Mouse (Mus musculus) limb, embryonic 14.5 days (tissue): Measurements from ENCODE around the gene Chka. TPM values are rescaled to one million over a fixed set of nuclear protein-coding genes. Genes with fewer than 3 reads are reported as not detected.

Experiments
- ATAC-seq: fragments of 200-750 bp; cut with Nextera tagmentation; 2 replicates; pipeline ENCODE4 v1.8.0; 2017; ENCODE audit warnings: low read depth, moderate number of reproducible peaks, moderate TSS enrichment; ENCODE audit not compliant: low FRiP score
- DNase-seq: peaks from one replicate; pipeline ENCODE4 v3.0.0-alpha.2; 2015; ENCODE audit warnings: low spot score
- H3K27ac ChIP-seq: fragments of 300-500 bp; sonication (generic); replicated peaks from 2 replicates; pipeline ENCODE4 v1.5.1; 2014; ENCODE audit warnings: low read depth, mild to moderate bottlenecking, low read length, moderate library complexity, mixed read lengths
- H3K27me3 ChIP-seq: fragments of 300-500 bp; sonication (generic); 2 replicates; pipeline ENCODE4 v1.6.1; 2014; ENCODE audit warnings: low read length, mixed read lengths; ENCODE audit not compliant: control insufficient read depth, insufficient read depth
- H3K36me3 ChIP-seq: fragments of 300-500 bp; sonication (generic); 2 replicates; pipeline ENCODE4 v1.6.1; 2014; ENCODE audit warnings: mild to moderate bottlenecking, low read length, moderate library complexity, mixed read lengths; ENCODE audit not compliant: control insufficient read depth, insufficient read depth
- H3K4me1 ChIP-seq: fragments of 300-500 bp; sonication (generic); 2 replicates; pipeline ENCODE4 v1.6.1; 2014; ENCODE audit warnings: antibody characterized with exemption, low read length, mixed read lengths; ENCODE audit not compliant: control insufficient read depth, insufficient read depth
- H3K4me2 ChIP-seq: fragments of 300-500 bp; sonication (generic); replicated peaks from 2 replicates; pipeline ENCODE4 v1.6.1; 2014; ENCODE audit warnings: low read depth, mild to moderate bottlenecking, low read length, moderate library complexity; ENCODE audit not compliant: severe bottlenecking
- H3K4me3 ChIP-seq: fragments of 300-500 bp; sonication (generic); replicated peaks from 2 replicates; pipeline ENCODE4 v1.5.1; 2014; ENCODE audit warnings: low read length
- H3K9ac ChIP-seq: fragments of 300-500 bp; sonication (generic); 2 replicates; pipeline ENCODE4 v1.6.1; 2014; ENCODE audit warnings: mild to moderate bottlenecking, low read depth, low read length, moderate library complexity; ENCODE audit not compliant: severe bottlenecking
- H3K9me3 ChIP-seq: fragments of 300-500 bp; sonication (generic); 2 replicates; pipeline ENCODE4 v1.6.1; 2016; ENCODE audit warnings: low read length; ENCODE audit not compliant: control insufficient read depth
- POLR2A ChIP-seq: fragments of 200-500 bp; IDR thresholded peaks from 2 replicates; pipeline ENCODE4 v1.8.0; 2012; ENCODE audit warnings: inconsistent platforms, mild to moderate bottlenecking, moderate library complexity, borderline replicate concordance; ENCODE audit not compliant: insufficient read depth, insufficient read length; ENCODE audit errors: extremely low read depth
- WGBS: fragments of 180-500 bp; shearing (Covaris S2); extraction: QIAGEN DNeasy Blood & Tissue Kit; methylation state at CpG from one replicate; pipeline ENCODE4 v1.1.7; 2014; 5-methylcytosine and 5-hydroxymethylcytosine counted together
- polyA plus RNA-seq, 2 experiments: library from polyadenylated mRNA; depleted of rRNA in 1 of 2; stranded (reverse) in 1 of 2; unstranded in 1 of 2; fragments of >200 nt; fragmentation: Nextera tagmentation in 1 of 2; extraction: Ambion mirVana in 1 of 2; gene quantifications; 2 replicates each; pipeline versions ENCODE4 v1.2.1 to v1.2.3; 2012 to 2014

The Chka gene
- polyA plus RNA-seq, 2 experiments: 32.7 to 65.4 TPM

DNA sequence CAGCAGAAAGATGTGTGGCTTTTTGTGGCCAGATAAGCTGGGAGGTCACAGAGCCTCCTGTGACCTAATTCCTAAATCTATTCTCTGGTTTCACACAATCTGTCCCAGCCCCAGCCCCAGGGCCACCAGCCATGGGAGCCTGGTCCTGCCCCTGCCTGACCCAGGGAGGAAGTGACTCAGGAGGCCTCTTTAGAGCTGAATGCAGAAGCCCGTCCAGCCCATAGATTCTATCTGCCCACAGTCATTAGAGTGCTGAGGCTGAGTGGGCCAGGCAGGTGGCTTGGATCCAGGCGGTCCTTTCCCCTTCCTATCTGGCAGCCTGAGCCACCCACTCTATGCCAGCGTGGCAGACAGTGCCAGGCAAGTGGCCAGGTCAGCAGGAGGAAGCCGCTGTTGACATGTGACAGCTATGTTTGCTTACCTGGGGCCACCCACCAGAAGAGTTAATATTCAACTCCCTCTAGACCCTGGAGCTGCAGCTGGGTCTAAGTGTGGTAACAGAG lies 18.7 kb upstream of the Chka start:
- no peaks in the 10 kb centered on the region for H3K36me3 ChIP-seq
- no peaks in the 10 kb centered on the region for H3K9me3 ChIP-seq
- ATAC-seq: no peak
- DNase-seq: no peak
- no peak overlapping the region for H3K27ac ChIP-seq
- no peak overlapping the region for H3K4me3 ChIP-seq
- no peak for TF ChIP-seq POLR2A
- no peaks in the 10 kb centered on the region for H3K27me3 ChIP-seq
- no peaks in the 10 kb centered on the region for H3K4me1 ChIP-seq
- 72% methylated on average over 4 of the region's 4 CpGs for WGBS
- no peak overlapping the region for H3K9ac ChIP-seq
- no peak overlapping the region for H3K4me2 ChIP-seq

- Histone ChIP-seq H3K27me3 (no peaks in the 10 kb centered on the region), H3K4me2 (no peak overlapping the region), H3K9me3 (no peaks in the 10 kb centered on the region), H3K4me1 (no peaks in the 10 kb centered on the region), H3K4me3 (no peak overlapping the region), H3K36me3 (no peaks in the 10 kb centered on the region), H3K27ac (no peak overlapping the region), H3K9ac (no peak overlapping the region)
- ATAC-seq: no peak
- no peak for TF ChIP-seq POLR2A
- 86% methylated on average over 7 of the region's 7 CpGs for WGBS
- DNase-seq: no peak
Measured at GRCm38 (mm10) chr19:3834301-3834700, 17.3 kb upstream of the Chka start.

- Histone ChIP-seq H3K9ac (no peak overlapping the region), H3K9me3 (no peaks in the 10 kb centered on the region), H3K36me3 (no peaks in the 10 kb centered on the region), H3K4me2 (no peak overlapping the region), H3K27ac (no peak overlapping the region), H3K4me3 (no peak overlapping the region), H3K4me1 (peaks cover 6% of the 10 kb centered on the region; the same call in 1 of the 2 replicates), H3K27me3 (no peaks in the 10 kb centered on the region)
- ATAC-seq (no peak), DNase-seq (no peak)
- TF ChIP-seq POLR2A: no peak
- WGBS: 92% methylated on average over 9 of the region's 9 CpGs
Measured at GRCm38 (mm10) chr19:3836791-3837190, 14.8 kb upstream of the Chka start.

GRCm38 (mm10) chr19:3838931-3839330 lies 12.6 kb upstream of the Chka start:
- Histone ChIP-seq H3K4me3 (no peak overlapping the region), H3K36me3 (no peaks in the 10 kb centered on the region), H3K9me3 (no peaks in the 10 kb centered on the region), H3K9ac (no peak overlapping the region), H3K27ac (no peak overlapping the region), H3K4me2 (no peak overlapping the region), H3K27me3 (no peaks in the 10 kb centered on the region), H3K4me1 (peaks cover 6% of the 10 kb centered on the region; the same call in 1 of the 2 replicates)
- TF ChIP-seq POLR2A: no peak
- 70% methylated on average over 3 of the region's 3 CpGs for WGBS
- ATAC-seq: no peak
- DNase-seq: no peak

DNA sequence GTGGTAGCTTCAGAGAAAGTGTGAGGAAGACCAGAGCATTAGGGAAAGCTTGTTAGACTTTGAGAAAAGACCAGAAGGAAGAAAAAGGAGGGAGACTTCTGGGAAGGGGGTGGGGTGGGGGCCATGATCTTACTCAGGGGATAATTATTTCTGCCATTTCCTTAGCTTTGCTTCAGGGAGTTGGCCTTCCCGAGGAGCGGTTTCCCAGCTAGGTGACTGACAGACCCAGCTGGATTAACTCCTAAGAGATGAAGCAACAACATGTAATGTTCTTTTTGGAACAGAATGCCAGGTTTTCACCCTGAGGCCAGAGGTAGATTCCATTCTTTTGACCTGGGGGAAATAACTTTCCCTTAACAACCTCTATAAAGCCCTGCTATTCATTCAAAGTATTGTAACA lies 11.9 kb upstream of the Chka start:
- no peak overlapping the region for H3K27ac ChIP-seq

DNA sequence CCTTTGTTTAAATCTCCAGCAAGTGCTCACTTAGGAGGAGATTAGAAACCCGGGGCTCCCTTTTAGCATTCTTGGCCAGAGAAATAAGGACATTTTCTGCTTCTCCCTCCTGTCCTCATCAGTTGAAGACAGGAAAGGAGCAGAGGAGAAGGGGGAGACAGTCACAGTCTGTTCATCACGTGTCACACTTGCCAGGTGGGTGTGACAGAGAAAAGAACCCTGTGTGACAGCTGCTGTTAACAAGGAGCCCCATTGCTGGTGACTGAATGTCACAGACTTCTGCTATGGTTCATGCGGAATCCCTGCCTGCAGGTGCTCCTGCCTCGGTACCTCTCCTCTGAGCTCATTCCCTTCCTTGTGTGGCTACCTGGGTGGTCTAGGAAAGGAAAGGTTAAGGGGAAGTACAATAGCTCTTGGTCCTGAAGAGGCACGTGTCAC lies 11.3 kb upstream of the Chka start:
- Histone ChIP-seq H3K4me1 (peaks cover 6% of the 10 kb centered on the region; the same call in 1 of the 2 replicates), H3K4me3 (no peak overlapping the region), H3K36me3 (no peaks in the 10 kb centered on the region), H3K27me3 (no peaks in the 10 kb centered on the region), H3K27ac (no peak overlapping the region), H3K9me3 (no peaks in the 10 kb centered on the region), H3K9ac (no peak overlapping the region), H3K4me2 (no peak overlapping the region)
- ATAC-seq (no peak), DNase-seq (no peak)
- 31% methylated on average over 5 of the region's 5 CpGs for WGBS
- no peak for TF ChIP-seq POLR2A

More for the DNA sequence above, 11.9 kb upstream of the Chka start:
- DNase-seq (no peak), ATAC-seq (no peak)
- Histone ChIP-seq H3K4me1 (peaks cover 6% of the 10 kb centered on the region; the same call in 1 of the 2 replicates), H3K9me3 (no peaks in the 10 kb centered on the region), H3K4me3 (no peak overlapping the region), H3K4me2 (no peak overlapping the region), H3K9ac (no peak overlapping the region), H3K36me3 (no peaks in the 10 kb centered on the region), H3K27me3 (no peaks in the 10 kb centered on the region)
- WGBS: 34% methylated on average over 2 of the region's 2 CpGs
- no peak for TF ChIP-seq POLR2A
